Mouse (Mus musculus) thymus, adult 2 months (tissue): Measurements from ENCODE around the gene Itm2b.

ENCODE experiments used
- CTCF ChIP-seq: fragments of 200-500 bp; IDR thresholded peaks from 2 replicates; pipeline ENCODE4 v1.5.1; 2012; ENCODE audit warnings: mild to moderate bottlenecking, control low read depth, low read length, moderate library complexity, borderline replicate concordance; ENCODE audit not compliant: control insufficient read depth, poor library complexity, insufficient read depth; ENCODE audit errors: extremely low read depth
- POLR2A ChIP-seq: fragments of 200-500 bp; IDR thresholded peaks from 2 replicates; pipeline ENCODE4 v1.6.1; 2012; ENCODE audit warnings: mild to moderate bottlenecking, low read length, control low read depth, moderate library complexity; ENCODE audit not compliant: control insufficient read depth, poor library complexity, insufficient read depth; ENCODE audit errors: extremely low read depth

GRCm38 (mm10) chr14:73336316-73337080 is 48.6 kb downstream of the Itm2b start:
- TF ChIP-seq POLR2A: no peak
- TF ChIP-seq CTCF: no peak
